Mouse (Mus musculus): ENCODE measurements around the gene B3gat3.

The B3gat3 gene

DNA sequence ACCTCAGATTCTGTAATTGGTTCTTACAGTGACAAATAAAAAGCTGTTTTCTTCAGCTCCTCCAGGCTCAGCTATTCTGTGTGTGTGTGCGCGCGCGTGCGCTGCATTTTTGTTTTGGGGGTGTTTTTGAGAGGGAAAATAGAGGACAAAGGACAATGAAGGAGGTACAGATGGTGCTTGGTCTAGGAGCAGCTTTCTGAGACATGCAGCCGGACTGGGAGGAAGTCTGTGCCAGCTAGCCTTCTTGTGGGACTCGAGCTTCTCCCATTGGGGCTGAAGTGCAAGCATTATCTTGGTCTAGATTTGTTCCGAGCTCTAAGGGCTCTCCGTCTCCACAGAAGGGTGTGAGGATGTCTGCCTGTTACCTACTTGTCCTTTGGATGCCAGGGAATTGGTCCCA, 32.1 kb downstream of the B3gat3 start:
- no peak for TF ChIP-seq GATA4 (IDR thresholded peaks at IDR 0.05; ENCODE audit: insufficient replicate concordance, low read length)

DNA sequence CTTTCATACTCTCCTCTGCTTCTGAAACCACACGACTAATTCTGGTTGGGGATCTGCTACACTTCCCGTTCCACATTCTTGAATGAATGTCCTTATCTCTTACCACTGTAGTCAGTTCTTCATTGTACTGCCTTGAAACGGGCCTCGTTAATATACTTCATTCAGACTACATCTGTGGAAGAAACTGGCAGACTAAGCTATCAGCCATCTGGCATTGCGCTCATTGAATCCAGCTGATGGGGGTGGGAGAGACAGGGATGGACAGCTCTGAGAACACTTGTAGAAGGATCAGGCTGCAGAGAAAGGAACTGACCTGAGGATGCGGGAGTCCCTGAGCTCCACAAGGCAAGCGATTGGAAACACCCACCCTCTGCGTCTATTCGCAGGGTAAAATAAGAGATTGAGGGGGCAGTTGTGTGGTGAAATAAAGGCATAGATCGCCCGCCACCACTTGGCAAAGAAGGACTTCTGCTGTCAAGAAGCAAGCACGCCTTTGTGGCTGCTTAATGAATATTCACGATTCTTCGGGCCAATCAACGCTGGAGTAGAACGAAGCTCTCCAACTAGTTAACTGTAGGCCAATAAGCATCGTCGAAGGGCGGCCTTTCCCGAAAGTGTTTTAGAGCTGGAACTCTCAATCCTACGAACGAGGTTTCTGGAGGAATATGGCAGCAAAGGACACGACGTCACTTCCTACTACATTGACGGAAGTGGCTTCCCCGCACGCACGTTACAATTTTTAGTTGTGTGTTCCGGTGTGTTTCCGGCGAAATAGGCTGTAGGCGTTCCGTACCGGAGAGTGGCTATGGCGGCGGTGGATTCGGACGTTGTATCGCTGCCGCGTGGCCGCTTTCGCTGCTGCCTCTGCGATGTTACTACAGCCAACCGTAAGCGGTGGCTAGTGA, 33.2 kb downstream of the B3gat3 start, which contains the start of gene Tut1:
Gene Tut1 (plus strand): TSS at position 713 of the 905 bp plus-strand sequence.
- no peak for TF ChIP-seq GATA4 (IDR thresholded peaks at IDR 0.05; ENCODE audit: insufficient replicate concordance, low read length)

DNA sequence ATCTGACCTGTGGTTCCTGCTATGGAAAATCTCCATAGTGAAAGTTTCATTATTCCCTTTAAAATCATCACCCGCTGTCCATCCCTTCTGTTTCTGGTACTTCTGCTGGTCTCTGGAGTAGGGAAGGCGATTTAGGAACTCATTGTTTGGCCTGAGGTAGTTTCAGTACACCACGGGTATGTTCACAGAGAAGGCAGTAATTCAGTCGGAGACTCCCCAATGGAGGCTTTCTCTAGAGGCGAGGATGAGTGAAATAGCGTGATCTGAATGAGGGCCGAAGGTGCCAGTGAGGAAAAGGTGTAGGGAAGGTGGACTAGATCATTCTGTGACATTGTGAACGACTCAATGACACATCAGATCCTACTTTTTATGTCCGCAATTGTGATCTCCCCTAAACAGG, 34.0 kb downstream of the B3gat3 start:
- TF ChIP-seq GATA4 (IDR thresholded peaks at IDR 0.05; ENCODE audit: insufficient replicate concordance, low read length), result no peak

DNA sequence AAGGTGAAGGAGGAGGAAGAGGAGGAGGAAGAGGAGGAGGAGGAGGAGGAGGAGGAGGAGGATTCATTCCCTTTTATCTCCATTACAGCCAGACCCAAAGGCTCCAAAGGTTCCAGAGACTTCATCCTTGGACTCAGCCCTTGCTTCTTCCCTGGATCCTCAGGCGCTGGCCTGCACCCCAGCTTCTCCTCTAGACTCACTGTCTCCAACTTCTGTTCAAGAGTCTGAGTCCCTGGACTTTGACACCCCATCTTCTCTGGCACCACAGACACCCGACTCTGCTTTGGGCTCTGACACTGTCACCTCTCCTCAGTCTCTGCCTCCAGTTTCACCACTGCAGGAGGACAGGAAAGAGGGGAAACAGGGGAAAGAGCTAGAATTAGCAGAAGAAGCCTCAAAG, 42.1 kb downstream of the B3gat3 start:
- TF ChIP-seq GATA4 (IDR thresholded peaks at IDR 0.05; ENCODE audit: insufficient replicate concordance, low read length), result no peak

DNA sequence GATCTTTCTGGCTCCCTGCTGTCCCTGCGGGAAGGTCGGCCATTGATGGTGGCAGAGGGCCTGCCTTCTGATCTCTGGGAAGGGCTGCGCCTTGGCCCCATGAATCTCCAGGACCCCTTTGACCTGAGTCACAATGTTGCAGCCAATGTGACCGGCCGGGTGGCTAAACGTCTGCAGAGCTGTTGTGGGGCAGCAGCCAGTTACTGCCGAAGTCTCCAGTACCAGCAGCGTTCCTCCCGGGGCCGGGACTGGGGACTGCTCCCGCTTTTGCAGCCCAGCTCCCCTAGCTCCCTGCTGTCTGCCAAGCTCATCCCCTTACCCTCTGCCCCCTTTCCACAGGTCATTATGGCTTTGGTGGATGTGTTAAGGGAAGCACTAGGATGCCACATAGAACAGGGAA, 44.9 kb downstream of the B3gat3 start:
- TF ChIP-seq GATA4 (IDR thresholded peaks at IDR 0.05; ENCODE audit: insufficient replicate concordance, low read length), result no peak

DNA sequence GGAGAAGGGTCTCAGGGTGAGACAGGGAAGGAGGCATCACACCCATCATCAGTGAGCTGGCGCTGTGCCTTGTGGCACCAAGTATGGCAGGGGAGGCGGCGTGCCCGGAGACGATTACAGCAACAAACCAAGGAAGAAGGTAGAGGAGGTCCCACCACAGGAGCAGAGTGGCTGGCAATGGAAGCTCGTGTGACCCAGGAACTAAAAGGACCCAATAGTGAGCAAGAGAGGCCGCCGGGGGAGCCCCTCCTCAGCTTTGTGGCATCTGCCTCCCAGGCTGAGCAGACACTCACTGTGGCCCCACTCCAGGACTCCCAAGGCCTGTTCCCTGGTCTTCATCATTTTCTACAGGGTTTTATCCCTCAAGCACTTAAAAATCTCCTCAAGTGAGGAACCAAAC, 45.6 kb downstream of the B3gat3 start:
- TF ChIP-seq GATA4 (IDR thresholded peaks at IDR 0.05; ENCODE audit: insufficient replicate concordance, low read length), result no peak

DNA sequence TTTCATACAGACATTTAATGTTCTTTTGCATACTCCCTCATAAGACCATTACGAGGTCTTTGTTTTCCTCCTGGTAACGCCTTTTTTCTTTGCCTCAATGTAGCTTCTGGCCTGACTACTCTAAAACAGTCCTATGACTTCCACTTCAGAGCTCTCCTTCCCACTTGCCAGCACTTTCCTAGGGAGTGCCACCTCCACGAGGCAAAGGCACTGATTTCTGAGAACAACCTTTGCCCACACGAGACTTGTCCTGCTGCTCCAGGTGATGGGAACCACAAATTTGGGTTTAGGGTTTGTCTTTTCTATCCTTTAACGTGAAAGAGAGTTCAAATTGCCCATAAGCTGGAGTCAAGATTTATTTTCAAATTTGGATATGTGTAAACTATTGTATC, 46.0 kb downstream of the B3gat3 start:
- no peak for TF ChIP-seq GATA4 (IDR thresholded peaks at IDR 0.05; ENCODE audit: insufficient replicate concordance, low read length)

DNA sequence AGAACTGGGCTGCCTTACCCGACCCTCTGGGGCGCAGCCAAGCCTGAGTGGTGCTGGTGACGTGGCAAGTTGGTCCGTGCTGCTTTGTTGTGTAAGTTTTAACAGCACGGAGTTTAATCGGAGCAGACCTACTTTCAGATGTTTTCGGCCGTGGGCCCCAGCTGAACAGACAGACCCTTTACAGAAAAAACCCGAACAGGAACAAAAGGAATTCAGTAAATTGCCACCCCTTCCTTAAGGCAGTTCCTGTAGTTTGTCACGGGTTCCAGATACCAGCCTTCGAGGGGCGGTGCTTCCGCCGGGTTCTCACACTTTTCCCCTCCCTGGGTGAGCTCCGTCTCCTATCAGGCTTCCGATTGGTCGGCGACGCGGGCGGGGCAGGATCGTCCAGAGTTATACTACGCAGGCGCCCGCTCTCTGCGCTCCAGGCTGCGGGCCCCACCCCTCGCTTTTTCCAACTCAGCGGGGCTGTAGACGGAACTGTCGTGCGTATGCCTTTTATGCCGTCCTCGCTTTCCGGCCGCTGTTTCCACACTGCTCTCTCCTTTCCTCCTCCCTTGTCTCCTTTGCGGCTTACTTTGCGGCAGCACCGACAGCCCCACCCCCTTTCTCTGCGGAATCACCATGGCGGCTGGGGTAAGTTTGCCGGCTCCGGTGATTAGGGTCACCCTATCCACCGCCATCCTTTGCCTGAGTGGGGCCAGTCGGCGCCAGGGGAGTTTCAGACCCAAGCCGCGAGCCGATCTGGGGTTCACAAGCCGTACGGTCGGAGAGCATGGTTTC, 46.6 kb downstream of the B3gat3 start, which contains the start of gene Eef1g:
Gene Eef1g (plus strand): TSS at position 452 of the 783 bp plus-strand sequence.
- TF ChIP-seq GATA4 (IDR thresholded peaks at IDR 0.05; ENCODE audit: insufficient replicate concordance, low read length), result 0 out of 2 replicates have a peak, but pooled peaks have one; percentile 3

DNA sequence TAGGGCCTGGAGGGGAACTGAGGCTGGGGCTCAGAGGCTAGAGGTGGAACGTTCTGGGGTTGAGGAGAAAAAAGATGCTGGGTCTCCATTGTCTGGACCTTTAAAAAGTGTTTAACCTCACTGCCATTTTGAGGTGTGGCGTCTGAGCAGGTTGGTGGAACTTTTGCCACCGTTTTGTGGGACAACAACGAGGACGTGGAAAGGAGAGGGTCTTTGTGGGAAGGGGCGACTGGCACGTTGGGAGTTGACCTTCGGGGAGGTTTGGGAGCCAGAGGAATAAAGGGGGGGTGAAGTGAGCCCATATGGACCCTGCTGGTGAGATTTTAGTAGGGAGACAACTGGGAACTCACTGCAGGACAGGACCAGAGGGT, 47.2 kb downstream of the B3gat3 start:
- no peak for TF ChIP-seq GATA4 (IDR thresholded peaks at IDR 0.05; ENCODE audit: insufficient replicate concordance, low read length)

DNA sequence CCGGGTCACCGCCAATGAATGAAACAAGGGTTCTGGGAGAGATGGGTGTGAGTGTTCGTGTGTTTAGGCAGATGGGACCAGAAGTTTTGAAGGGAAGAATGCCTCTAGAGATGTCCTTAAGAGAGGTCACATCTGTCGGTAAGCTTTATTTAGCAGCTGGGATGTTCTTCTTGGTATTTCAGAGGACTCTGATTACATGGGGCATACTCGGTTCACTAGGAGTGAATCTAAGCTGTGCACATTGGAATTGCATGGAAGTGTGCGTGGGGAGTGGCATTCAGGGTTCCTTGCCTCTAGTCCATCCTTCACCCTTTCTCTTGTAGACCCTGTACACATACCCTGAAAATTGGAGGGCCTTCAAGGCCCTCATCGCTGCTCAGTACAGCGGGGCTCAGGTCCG, 47.7 kb downstream of the B3gat3 start:
- TF ChIP-seq GATA4 (IDR thresholded peaks at IDR 0.05; ENCODE audit: insufficient replicate concordance, low read length), result no peak

DNA sequence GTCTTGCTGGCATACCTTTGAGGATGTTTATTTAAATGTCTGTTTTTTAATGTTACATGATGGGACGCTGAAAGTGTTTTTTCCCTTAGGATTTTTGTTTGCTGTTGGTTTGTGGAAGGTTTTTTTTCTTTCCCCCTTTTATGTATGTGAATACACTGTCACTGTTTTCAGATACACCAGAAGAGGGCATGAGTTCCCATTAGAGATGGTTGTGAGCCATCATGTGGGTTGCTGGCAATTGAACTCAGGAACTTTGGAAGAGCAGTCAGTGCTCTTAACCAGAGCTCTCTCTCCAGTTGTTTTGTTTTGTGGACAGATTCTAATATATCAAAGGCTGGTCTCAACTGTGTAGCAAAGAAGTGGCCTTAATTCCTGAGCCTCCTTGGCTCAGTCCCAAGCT, 54.5 kb downstream of the B3gat3 start:
- TF ChIP-seq GATA4 (IDR thresholded peaks at IDR 0.05; ENCODE audit: insufficient replicate concordance, low read length), result no peak

DNA sequence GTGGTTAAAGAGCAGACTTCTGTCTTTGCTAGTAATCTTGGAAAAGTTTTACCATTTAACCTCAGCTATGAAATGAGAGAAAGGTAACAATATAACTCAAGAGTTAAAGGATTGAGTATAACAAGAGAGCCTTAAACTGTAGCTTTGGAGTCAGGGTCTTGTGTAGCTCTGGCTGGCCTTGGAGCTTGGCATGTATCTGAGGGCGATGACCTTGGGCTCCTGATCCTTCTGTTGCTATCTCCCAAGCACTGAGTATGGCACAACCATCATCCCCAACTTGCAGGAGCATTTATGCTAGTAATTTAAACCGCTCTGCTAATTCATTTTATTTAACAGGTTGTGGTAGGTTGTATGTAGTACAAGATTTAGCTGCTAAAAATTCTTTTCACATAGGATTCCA, 55.3 kb downstream of the B3gat3 start:
- no peak for TF ChIP-seq GATA4 (IDR thresholded peaks at IDR 0.05; ENCODE audit: insufficient replicate concordance, low read length)

DNA sequence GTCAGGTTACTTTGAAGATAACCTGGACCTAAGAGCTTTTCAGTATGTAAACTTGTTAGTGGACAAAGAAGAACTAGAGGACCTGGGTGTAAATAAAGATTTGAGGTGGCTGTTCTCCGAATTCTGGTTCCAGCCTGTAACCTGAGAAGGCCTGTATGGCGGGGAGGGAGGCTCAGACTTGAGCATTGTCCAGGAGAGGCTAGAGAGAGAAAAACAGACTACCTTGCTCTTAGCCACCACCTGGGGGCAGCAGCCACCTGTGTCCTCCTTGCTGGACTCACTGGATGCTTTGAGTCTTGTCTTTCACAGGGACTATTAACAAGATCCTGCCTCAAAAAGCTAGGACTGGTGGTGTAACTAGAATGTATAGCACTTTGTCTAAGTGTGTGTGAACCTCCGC, 56.4 kb downstream of the B3gat3 start:
- no peak for TF ChIP-seq GATA4 (IDR thresholded peaks at IDR 0.05; ENCODE audit: insufficient replicate concordance, low read length)

All from liver, adult (tissue).